Mouse (Mus musculus) CD8-positive naive resting alpha-beta T cell, adult 2 months (primary cell): ENCODE results near the gene Os9.
"Not testable (repeated sequence)": the region's sequence is repeated elsewhere in the genome, so short reads cannot be mapped to it uniquely, and the experiment has no call there.

Source experiments
- DNase-seq, 2 experiments: peaks; one replicate each; pipeline ENCODE4 v3.0.0; 2022; ENCODE audit warnings: low read depth in 2 of 2, low spot score in 2 of 2

The Os9 gene

GRCm38 (mm10) chr10:127066519-127067018 is 54.4 kb downstream of the Os9 start:
- DNase-seq: no peak

GRCm38 (mm10) chr10:127065981-127066380 is 55.0 kb downstream of the Os9 start:
- no peak for DNase-seq

GRCm38 (mm10) chr10:127063913-127064870 is 56.7 kb downstream of the Os9 start:
- DNase-seq: no peak

GRCm38 (mm10) chr10:127063239-127063872 is 57.6 kb downstream of the Os9 start, which contains the start of gene Cdk4:
Cdk4 (plus strand) TSS chr10:127063534.
- DNase-seq: peak; percentile 92 to 95

GRCm38 (mm10) chr10:127062503-127062902 is 58.4 kb downstream of the Os9 start:
- DNase-seq: no peak

DNA sequence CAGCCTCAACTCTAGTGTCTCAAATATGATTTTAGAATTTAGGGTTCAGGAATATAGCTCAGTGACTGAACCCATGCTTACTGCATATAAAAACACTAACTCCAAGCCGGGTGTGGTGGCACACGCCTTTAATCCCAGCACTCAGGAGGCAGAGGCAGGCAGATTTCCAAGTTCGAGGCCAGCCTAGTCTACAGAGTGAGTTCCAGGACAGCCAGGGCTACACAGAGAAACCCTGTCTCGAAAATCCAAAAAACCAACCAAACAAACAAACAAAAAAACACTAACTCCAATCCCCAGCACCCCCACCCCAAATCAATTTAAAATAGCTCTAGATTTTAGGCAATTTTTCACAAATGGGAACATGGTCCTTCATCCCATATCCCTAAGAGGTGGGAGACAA is 58.8 kb downstream of the Os9 start:
- DNase-seq: not testable (repeated sequence)

DNA sequence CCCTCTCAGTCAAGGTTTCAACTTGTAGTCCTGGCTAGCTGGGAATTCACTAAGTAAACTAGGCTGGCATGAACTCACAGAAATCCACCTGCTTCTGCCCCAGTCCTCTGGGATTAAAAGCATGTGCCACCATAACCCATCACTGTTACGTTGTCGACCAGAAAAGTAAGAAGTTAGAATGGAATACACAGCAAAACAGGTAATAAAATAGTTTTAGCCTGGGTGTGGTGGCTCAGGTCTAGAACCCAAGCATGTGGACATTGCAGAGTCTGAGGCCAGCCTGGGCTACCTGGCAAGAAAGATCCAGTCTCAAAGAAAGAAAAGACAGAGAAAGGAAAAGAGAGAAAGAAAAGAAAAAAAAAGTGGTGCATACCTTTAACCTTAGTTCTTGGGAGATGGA is 59.4 kb downstream of the Os9 start:
- no peak for DNase-seq

DNA sequence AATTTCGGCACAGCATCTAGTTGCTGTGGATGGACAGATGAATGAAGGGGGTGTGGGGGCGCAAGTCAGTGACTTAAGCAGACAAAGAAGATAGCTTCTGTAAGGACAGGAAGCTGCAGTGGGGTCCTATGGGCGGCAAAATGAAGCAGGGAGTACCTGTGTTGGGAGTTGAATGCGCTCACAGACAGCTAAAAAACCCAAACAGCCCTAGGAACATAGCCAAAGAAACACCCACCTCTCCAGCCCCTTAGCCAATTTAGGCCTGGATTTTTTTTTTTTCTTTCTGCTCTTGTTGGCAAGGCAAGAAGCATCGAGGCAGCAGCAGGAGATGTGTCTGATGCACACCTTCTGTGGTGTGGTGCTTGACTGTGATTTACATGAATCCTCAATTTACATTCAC is 59.8 kb downstream of the Os9 start:
- DNase-seq: no peak

DNA sequence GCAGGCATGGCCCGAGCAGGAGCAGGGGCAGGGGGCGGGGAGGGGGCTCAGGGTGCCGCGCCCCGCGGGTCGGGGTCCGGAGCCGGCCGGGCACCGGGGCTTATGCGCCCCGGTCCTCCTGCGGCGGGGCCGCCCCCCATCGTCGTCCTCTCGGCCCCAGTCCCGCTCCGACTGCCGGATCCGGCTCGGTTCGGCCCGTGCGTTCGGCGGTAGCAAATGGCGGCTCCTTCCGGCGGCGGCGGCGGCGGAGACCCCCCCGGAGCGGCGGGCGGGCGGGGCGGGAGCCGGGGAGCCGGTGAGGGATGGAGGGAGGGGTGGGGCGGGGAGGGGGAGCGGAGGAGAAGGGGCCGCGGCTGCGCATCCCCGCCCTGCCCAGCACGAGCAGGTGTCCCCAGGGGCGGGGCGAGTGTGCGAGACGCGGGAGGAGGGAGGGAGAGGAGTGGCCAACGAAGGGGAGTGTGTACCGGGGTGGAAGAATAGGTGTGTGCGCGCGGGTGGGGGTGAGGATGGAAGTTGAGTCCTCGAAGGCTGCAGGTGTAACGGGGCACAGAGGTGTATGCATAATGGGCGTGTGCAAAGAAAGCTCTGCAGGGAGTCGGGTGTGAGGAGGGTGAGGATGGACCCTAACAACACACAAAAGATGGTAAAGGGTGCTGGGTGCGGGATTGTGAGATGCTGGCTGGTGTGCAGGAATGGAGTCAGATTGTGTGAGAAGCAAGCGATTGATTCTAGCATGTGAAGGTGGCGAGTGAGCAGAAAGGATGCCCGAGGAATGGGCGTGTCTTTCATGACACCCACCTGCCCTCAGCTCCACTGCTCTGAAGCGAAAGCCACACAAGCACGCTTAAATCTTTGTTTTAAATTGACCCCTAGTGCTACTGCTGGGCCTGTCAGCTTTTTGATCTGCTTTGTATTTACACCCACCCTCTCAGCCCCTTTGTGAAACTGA is 60.7 kb downstream of the Os9 start, which contains the start of gene March9:
Gene March9, minus strand, starts transcription at position 217 of the 949 bp plus-strand sequence.
- DNase-seq: peak; percentile 45 to 58

DNA sequence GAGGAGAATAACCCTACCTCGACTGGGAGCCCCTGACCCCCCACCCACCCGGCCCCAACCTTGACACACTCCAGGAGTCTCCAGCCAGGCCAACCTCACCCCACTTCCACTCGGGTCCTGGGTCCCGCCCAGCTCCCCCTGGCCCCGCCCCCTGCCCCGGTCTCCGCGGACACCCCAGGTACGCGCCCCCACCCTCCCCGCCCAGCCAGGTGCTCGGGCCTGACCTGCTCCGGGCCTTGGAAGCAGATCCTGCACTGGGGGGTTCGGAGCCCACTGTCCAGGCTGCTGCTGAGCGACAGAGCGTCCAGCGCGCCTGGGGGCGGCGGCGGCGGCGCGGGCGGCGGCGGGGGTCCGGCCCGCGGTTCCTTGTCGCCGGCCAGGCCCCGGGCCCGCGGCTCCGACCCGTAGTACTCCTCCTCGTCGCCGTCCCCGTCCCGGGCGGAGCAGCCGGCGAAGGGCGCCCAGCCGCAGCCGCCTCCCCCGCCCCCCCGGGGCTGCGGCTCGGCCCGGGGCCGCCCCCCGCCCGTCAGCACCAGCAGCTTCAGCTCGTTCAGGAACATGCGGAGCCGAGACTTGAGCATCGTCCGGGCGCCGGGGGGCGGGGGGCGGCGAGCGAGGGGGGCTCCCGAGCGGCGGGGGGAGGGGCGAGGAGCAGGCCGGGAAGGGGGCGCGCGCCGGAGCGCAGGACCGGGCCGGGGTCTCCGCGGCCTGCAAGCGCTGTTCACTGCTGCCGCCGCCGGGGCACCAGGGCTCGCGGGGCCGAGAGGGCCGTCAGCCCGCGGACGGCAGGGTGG is 61.6 kb downstream of the Os9 start:
- DNase-seq: no peak

DNA sequence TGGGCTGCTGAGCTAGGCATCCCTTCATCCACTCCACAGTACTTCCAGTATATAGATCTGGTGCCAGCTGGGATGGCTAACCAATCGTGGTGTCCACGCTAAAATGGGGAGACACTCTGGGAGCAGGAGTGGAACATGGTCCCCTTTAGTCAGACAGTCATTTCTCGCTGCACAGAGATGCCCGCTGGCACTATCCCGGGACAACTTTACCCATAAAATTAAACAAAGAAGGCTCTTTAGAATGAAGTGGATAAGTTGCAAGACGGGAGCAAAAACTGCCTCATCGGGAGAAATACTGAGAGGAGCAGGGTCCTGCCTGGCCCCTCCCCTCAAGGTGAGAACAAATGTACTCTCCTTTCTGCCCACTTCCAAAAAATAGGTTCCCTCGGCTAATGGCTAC is 62.2 kb downstream of the Os9 start:
- DNase-seq: no peak

DNA sequence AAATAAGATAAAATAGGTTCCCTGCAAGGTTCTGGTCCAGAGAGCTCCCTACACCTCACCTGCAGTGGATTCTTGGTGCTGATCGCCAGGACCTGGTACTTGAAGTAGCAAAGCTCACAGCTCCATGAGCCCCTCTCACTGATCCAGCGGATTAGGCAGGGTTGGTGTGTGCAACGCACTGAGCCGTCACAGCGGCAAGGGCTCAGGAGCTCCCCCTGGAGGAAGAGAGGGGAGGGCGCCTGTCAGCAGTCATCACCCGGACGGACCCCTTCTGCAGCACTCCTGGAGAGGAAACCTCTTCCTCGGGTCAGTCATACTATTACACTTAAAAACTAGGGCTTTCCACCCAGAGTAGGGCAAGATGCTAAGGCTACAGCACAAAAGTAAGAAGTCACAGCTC is 62.8 kb downstream of the Os9 start:
- DNase-seq: peak; percentile 77 to 85

DNA sequence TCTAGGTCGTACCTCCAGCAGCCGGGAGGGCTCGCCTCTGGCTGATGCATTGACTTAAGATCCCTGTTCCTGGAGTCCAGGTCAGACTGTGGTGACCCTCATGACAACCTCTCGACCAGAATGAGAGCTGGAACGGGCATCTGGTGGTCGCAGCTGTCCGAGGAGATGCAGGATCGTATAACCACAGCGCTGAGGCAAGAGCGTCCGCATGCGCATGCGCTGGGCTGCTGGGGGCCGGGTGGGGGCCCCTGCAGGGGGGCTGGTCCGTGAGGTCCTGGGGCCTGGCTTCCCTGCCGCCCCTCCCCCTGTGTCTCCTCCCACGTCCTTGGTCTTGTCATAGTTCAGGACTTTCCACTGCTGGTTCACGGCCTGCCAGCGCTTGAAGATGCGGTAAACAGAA is 64.4 kb downstream of the Os9 start:
- DNase-seq: no peak

GRCm38 (mm10) chr10:127055406-127055805 is 65.5 kb downstream of the Os9 start:
- DNase-seq: no peak

GRCm38 (mm10) chr10:127054646-127055045 is 66.3 kb downstream of the Os9 start:
- DNase-seq: no peak

GRCm38 (mm10) chr10:127050119-127050474 is 70.8 kb downstream of the Os9 start:
- no peak for DNase-seq

GRCm38 (mm10) chr10:127049395-127050118 is 71.4 kb downstream of the Os9 start:
- DNase-seq: peak in 1 of 2 experiments; percentile 41

GRCm38 (mm10) chr10:127048608-127049394 is 72.1 kb downstream of the Os9 start:
- DNase-seq: no peak

- DNase-seq: no peak
Observed at GRCm38 (mm10) chr10:127047954-127048353, 73.0 kb downstream of the Os9 start, which contains the start of gene Cyp27b1. Cyp27b1 (plus strand) TSS chr10:127048250.
